Mouse (Mus musculus) T-helper 1 cell (primary cell): ENCODE measurements at regions not wholly inside any gene's neighbourhood (a gene's known extent, or its start where the extent isn't known, plus 50 kb on each side); places are given as distances from the start of the nearest gene placed in this dataset.

Experiments
- in situ Hi-C: fragments of 300-600 bp; cut with MboI, MseI; formaldehyde crosslinking; loops from one replicate; pipeline ENCODE4 v1.15.1; 2025; ENCODE audit warnings: high pct_unique_total_duplicates

DNA sequence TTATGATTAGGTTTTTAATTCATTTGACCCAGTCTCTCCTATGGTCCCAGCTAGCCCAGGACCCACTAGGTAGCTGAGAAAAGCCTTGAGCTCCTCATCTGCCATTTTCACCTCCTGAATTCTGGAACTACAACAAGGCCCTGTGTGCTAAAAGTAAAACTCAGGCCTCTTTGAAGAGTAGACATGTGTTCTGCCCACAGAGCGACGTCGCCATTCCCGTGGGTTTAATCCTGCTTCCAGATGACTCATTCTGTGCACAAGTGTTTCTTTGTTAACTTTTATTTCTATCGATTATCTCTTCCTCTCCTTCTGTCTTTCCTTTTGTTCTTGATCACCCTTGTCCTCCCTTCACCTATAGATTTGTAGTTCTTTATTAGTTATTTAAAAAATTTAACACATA, 1046.7 kb upstream of the Apob start:
- in situ Hi-C loops: no loop called here

DNA sequence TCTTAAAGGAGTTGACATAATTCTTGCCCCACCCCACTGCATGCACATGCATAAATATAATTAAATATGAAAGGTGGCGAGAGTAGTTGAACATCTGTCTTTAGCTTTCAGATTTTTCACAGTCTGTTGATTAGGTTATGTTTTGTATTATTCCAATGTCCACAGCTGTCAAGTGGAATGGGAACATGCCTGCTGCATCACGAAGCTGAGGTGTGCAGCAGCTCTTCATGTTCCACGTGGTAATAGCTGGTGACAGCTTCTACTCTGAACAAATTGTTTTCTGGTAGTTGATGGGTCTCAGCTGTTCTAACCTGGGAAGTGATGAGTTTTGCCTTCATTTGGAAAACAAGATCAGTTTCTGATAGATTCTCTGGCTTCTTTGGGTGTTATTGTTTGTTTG, 1020.8 kb upstream of the Apob start:
- in situ Hi-C loops: no loop called here

DNA sequence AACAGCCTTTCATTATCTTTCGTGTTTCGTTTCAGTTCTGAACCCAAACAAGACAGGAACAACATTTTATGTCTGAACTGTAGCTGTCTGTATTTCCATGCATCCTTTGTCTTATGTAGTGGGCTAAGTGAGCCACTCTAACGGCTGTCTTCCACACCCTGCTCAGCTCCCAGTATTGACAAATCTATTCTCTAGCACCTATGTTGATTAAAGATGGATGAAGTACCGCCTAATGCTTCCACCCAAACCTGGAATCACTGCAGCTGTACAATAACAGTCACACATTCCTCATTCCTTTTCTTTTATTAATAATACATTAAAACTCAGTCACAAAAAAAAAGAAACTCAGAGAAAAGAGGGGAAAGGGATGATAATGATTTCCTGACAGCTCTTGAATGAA, 992.8 kb upstream of the Apob start:
- in situ Hi-C loops: loop anchor here (5.0 kb wide), 1 partner anchor 508 kb away; no protein-coding TSS in a partner anchor

DNA sequence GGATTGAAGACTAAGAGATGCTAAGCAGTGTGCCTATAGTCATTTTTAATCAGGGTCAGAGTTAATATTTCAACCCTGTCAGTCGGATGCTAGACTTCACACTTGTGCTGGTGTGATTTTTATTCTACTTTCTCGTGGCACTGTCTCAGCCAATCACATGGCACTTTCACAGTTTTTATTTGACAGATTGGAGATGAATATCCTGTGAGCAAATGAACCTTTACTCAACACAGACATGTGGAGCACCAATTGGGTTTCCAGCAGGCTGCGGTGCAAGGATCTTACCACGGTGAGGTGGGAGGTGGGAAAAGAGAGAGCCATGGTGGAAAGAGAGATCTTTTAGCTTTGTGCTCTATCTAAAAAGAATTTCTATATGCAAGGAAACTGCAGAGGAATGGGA, 949.0 kb upstream of the Apob start:
- in situ Hi-C loops: no loop called here

DNA sequence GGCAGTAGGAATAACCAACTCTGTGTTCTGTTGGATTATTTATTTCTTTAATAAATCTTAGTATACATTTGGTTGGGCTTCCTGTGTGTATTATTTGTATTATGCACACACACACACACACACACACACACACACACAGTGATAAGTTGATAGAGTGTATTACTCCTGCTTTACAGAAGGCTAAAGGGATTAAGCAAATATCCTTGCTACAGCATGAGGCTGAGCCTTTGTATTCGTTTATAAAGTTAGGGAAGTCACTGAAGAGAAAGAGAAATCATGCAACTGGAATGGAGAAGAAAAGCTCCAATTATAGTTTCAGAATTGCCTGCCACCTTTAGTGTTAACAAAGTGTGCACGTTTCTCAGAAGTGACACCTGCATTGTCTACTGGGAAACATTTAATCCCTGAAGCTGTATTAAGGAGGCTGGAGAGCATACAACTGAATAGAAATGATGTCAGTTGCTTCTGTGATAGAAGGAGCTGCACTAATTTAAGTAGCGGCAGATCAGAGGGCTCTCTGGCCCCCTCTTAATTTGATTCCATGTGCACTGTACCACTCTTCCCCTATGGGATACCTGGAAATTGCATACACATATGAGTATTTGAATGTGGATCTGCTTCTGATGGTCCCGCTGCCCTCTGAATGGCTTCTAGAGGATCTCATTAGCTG, 947.9 kb upstream of the Apob start:
- in situ Hi-C loops: no loop called here

DNA sequence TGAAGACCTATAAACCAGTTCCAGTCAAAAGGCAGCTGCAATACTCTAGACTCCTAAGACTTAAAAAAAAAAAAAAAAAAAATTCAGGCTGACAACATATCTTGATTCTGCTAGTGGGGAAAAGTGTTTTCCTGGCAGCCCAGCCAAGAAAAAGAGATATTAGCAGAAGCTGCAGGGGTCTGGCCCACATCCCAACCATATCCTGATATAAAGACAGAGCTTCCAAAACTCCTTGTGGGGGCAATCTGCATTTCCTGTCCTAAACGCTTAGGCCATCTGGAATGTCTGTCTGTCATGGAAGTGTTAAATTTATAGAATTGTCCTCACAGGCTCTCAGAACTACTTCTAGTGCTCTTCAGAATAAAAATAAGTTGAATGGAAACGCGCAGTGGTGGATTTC, 926.7 kb upstream of the Apob start:
- in situ Hi-C loops: no loop called here

DNA sequence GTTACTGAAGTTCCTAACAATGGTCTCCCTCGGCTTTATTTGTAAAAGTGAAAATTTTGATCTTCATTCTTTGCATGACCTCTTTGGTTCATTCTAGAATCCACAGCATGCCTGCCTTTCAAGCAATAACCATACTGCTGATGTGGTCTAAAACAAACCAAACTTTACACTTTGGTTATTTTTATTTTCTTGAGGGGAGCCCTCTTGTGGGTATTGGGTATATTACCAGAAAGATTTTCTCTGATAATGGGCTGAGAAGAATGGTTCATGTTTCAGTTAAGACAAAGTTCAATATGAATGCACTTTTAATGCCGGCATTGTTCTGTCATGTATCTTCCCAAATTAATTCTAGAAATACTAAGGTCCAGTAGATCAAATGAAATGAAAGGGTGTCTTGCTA, 922.9 kb upstream of the Apob start:
- in situ Hi-C loops: no loop called here

DNA sequence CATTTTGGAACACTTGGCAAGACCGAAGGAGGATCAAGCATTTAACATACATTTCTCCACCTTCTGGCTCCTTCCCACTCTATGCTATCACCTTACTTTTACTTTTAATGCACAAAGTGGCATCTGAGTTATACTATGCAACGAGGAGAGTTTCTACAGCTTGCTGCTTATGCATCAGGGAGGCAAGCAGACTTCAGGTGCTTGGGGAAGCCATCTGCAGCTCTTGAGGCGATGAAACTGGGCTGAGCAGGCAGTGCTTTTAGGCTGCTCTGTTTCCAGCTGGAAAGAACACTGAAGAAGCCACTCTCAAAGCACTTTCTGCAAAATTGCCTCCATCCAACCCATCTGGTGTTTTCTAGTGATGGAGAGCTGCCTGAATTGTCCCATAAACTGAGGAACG, 882.9 kb upstream of the Apob start:
- in situ Hi-C loops: no loop called here

DNA sequence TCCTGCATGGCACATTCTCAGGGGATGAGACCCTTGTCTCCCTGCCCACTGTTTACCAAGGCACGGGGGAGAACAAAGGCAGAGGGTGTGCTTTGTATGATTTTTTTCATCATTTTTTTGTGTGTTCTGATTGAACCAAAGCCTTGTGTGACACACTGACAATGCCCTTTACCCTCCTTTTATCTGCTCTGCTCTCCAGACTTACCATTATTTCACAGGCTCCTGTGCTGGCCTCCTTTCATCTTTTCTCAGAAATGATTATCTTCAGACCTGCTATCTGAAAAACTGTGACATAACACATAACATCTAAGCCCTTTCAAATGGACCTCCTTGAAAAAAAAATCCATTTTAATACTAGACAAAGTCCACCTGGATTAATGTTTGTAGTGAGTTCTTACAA, 882.0 kb upstream of the Apob start:
- in situ Hi-C loops: no loop called here

DNA sequence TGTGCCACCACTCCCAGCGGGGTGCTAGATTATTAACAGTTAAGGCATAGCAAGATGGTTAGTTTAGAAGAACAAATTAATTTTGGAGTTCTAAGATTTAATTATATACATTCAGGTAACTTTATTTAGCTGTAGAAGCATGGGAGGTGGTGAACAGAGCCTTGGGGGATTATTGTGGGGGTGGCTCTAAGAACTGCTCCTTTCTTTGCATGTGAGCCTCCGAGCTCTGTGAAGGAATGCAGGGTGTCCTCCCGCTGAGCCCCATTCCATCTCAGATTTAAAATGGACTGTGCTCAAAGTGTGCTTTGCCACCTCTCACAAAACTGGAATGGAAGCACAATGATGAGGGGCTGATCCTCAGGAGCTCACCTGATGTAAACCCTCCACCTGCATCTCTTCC, 881.2 kb upstream of the Apob start:
- in situ Hi-C loops: no loop called here

DNA sequence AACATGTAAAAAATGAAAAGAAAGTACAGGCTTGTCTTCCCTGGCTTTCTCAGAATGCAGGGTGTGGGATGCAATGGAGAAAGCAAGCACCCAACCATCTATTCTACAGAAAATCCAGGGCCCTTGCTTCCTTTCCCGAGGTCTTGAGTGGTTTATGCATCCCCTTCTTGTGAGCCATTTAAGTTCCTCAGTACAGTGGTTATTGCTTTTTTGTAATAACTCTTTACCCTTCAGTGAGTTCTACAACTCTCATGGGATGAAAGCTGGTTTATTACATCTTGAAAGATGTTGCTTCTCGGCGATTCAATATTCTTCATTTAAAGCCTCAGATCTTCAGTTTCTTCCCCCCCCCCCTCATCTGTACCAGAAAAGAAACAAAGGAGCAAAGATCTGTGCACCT, 838.4 kb upstream of the Apob start:
- in situ Hi-C loops: no loop called here
